Mouse (Mus musculus) lung, adult 2 months (tissue): ENCODE data around the gene Kank2. TPM values are rescaled to one million over a fixed set of nuclear protein-coding genes. Genes with fewer than 3 reads are reported as not detected.

ENCODE experiments used
- DNase-seq: peaks from one replicate; pipeline ENCODE4 v3.0.0; 2022
- H3K4me1 ChIP-seq: fragments of 200-500 bp; 2 replicates; pipeline ENCODE4 v1.6.1; 2011; ENCODE audit warnings: low read length; ENCODE audit not compliant: control insufficient read depth, insufficient read depth
- H3K4me3 ChIP-seq: fragments of 200-500 bp; replicated peaks from 2 replicates; pipeline ENCODE3; 2011; ENCODE audit warnings: low read depth, mild to moderate bottlenecking, control low read depth, low read length; ENCODE audit errors: extremely low read depth
- CTCF ChIP-seq: fragments of 200-500 bp; IDR thresholded peaks from 2 replicates; pipeline ENCODE4 v1.5.1; 2011; ENCODE audit warnings: mild to moderate bottlenecking, low read length, control low read depth; ENCODE audit not compliant: insufficient read depth
- POLR2A ChIP-seq: fragments of 200-500 bp; IDR thresholded peaks from 2 replicates; pipeline ENCODE4 v1.6.1; 2011; ENCODE audit warnings: low read depth, mild to moderate bottlenecking, control low read depth, low read length, borderline replicate concordance; ENCODE audit errors: extremely low read depth
- WGBS: fragments of 180-500 bp; shearing (Covaris S2); methylation state at CpG from one replicate; pipeline ENCODE4 v1.1.7; 2018; 5-methylcytosine and 5-hydroxymethylcytosine counted together
- polyA plus RNA-seq: library from polyadenylated mRNA; depleted of rRNA; stranded (reverse); fragments of >200 nt; gene quantifications from 2 replicates; pipeline ENCODE4 v1.2.3, GENCODE M21; 2012; rRNA removed

The Kank2 gene
- polyA plus RNA-seq, 1 experiment: 108 TPM

- no peak overlapping the region for H3K4me3 ChIP-seq
- TF ChIP-seq CTCF (no peak), POLR2A (no peak)
- 59% methylated on average over 14 of the region's 14 CpGs for WGBS
- no peak for DNase-seq
- H3K4me1 ChIP-seq: peaks cover 4% of the 10 kb centered on the region
Observed at GRCm38 (mm10) chr9:21726218-21726975, 72.1 kb downstream of the Kank2 start.

- DNase-seq: no peak
Observed at GRCm38 (mm10) chr9:21725224-21726121, 73.1 kb downstream of the Kank2 start.

GRCm38 (mm10) chr9:21724147-21724536 lies 74.4 kb downstream of the Kank2 start:
- peak; percentile 63; the same call in 1 of the 2 replicates for TF ChIP-seq POLR2A
- TF ChIP-seq CTCF: no peak
- H3K4me1 ChIP-seq: peaks cover 4% of the 10 kb centered on the region
- 3% methylated on average over 18 of the region's 18 CpGs for WGBS
- peak overlapping the region; percentile 86 for H3K4me3 ChIP-seq
- DNase-seq: peak; percentile 85

More at GRCm38 (mm10) chr9:21725224-21726121, 73.1 kb downstream of the Kank2 start:
- Histone ChIP-seq H3K4me1 (peaks cover 4% of the 10 kb centered on the region), H3K4me3 (peak overlapping the region; percentile 43)
- WGBS: 53% methylated on average over 23 of the region's 23 CpGs
- TF ChIP-seq CTCF: no peak
- no peak for TF ChIP-seq POLR2A

- Histone ChIP-seq H3K4me3 (peak within 1 kb of the TSS; percentile 86), H3K4me1 (peaks cover 4% of the 10 kb centered on the region; the same call in 1 of the 2 replicates)
- TF ChIP-seq POLR2A: peak; percentile 86; the same call in 1 of the 2 replicates
- no peak for TF ChIP-seq CTCF
- peak; percentile 80 for DNase-seq
- WGBS: under 1% methylated on average over 47 of the region's 47 CpGs
Observed at GRCm38 (mm10) chr9:21723377-21724146, 75.0 kb downstream of the Kank2 start, which contains the start of gene Ldlr. Ldlr (plus strand) TSS chr9:21723483.

GRCm38 (mm10) chr9:21721036-21721435 lies 77.5 kb downstream of the Kank2 start:
- Histone ChIP-seq H3K4me3 (no peak overlapping the region), H3K4me1 (peaks cover 4% of the 10 kb centered on the region; the same call in 1 of the 2 replicates)
- no peak for DNase-seq
- 66% methylated on average over 2 of the region's 2 CpGs for WGBS
- TF ChIP-seq CTCF (no peak), POLR2A (no peak)

- Histone ChIP-seq H3K4me1 (no peaks in the 10 kb centered on the region), H3K4me3 (no peak overlapping the region)
- 69% methylated on average over 2 of the region's 2 CpGs for WGBS
- no peak for DNase-seq
- TF ChIP-seq POLR2A: no peak
- no peak for TF ChIP-seq CTCF
Observed at GRCm38 (mm10) chr9:21717015-21717414, 81.5 kb downstream of the Kank2 start.

Other genes with a start within 250 kb of the Kank2 start
- gene Timm29, start 206.0 kb downstream of the Kank2 start, polyA plus RNA-seq: 23.6 and 24.3 TPM in 2 replicates
- 47.8 and 58.7 TPM in 2 replicates for gene Yipf2, start 205.9 kb downstream of the Kank2 start, polyA plus RNA-seq
- gene Smarca4, start 182.6 kb downstream of the Kank2 start, polyA plus RNA-seq: 37.7 and 38.6 TPM in 2 replicates
- gene Ldlr, start 75.3 kb downstream of the Kank2 start, polyA plus RNA-seq: 84.2 and 87.2 TPM in 2 replicates
- gene Spc24, start 38.4 kb downstream of the Kank2 start, polyA plus RNA-seq: 2.9 and 3.2 TPM in 2 replicates
- gene Angptl8, start 36.8 kb upstream of the Kank2 start, polyA plus RNA-seq: 7.4 and 8.2 TPM in 2 replicates
- gene Dock6, start 53.9 kb upstream of the Kank2 start, polyA plus RNA-seq: 262 and 278 TPM in 2 replicates
- 83.6 and 104 TPM in 2 replicates for gene Rab3d, start 119.4 kb upstream of the Kank2 start, polyA plus RNA-seq
- gene Ccdc159, start 128.7 kb upstream of the Kank2 start, polyA plus RNA-seq: 6.3 and 7.6 TPM in 2 replicates
- gene Tmem205, start 128.8 kb upstream of the Kank2 start, polyA plus RNA-seq: 190 and 194 TPM in 2 replicates
- 15.6 and 19.2 TPM in 2 replicates for gene Plppr2, start 138.3 kb upstream of the Kank2 start, polyA plus RNA-seq
- gene Swsap1, start 157.0 kb upstream of the Kank2 start, polyA plus RNA-seq: 10.1 and 10.8 TPM in 2 replicates
- gene Epor, start 164.8 kb upstream of the Kank2 start, polyA plus RNA-seq: 10.7 and 11.1 TPM in 2 replicates
- gene Rgl3, start 190.7 kb upstream of the Kank2 start, polyA plus RNA-seq: 24.8 and 30.6 TPM in 2 replicates
- 2.9 and 3.6 TPM in 2 replicates for gene Ccdc151, start 203.9 kb upstream of the Kank2 start, polyA plus RNA-seq
- 52.9 and 58.0 TPM in 2 replicates for gene Prkcsh, start 204.1 kb upstream of the Kank2 start, polyA plus RNA-seq